Mouse (Mus musculus) kidney, embryonic 14.5 days (tissue): ENCODE data around the gene Zfp583. TPM values are rescaled to one million over a fixed set of nuclear protein-coding genes. Genes with fewer than 3 reads are reported as not detected.
A peak's percentile ranks its signal among the peaks of the same experiment; 100 is the strongest.
"Not testable (repeated sequence)": the region's sequence is repeated elsewhere in the genome, so short reads cannot be mapped to it uniquely, and the experiment has no call there.

Experiments
- ATAC-seq: fragments of 200-750 bp; cut with Nextera tagmentation; 2 replicates; pipeline ENCODE4 v1.8.0; 2017; ENCODE audit warnings: moderate number of reproducible peaks, mild to moderate bottlenecking, moderate TSS enrichment, moderate library complexity; ENCODE audit not compliant: low FRiP score, low TSS enrichment
- H3K27ac ChIP-seq: fragments of 300-500 bp; sonication (generic); 2 replicates; pipeline ENCODE4 v1.5.1; 2014; ENCODE audit warnings: low read depth, mild to moderate bottlenecking, low read length, moderate library complexity, mixed read lengths
- H3K27me3 ChIP-seq: fragments of 300-500 bp; sonication (generic); 2 replicates; pipeline ENCODE4 v1.6.1; 2014; ENCODE audit warnings: mild to moderate bottlenecking, low read length; ENCODE audit not compliant: control insufficient read depth, insufficient read depth
- H3K36me3 ChIP-seq: fragments of 300-500 bp; sonication (generic); 2 replicates; pipeline ENCODE4 v1.6.1; 2014; ENCODE audit warnings: low read length, mixed read lengths; ENCODE audit not compliant: control insufficient read depth, insufficient read depth
- H3K4me1 ChIP-seq: fragments of 300-500 bp; sonication (generic); 2 replicates; pipeline ENCODE4 v1.6.1; 2014; ENCODE audit warnings: low read length, mixed read lengths; ENCODE audit not compliant: control insufficient read depth, insufficient read depth
- H3K4me2 ChIP-seq: fragments of 300-500 bp; sonication (generic); replicated peaks from 2 replicates; pipeline ENCODE4 v1.6.1; 2014; ENCODE audit warnings: low read depth, mild to moderate bottlenecking, low read length
- H3K4me3 ChIP-seq: fragments of 300-500 bp; sonication (generic); 2 replicates; pipeline ENCODE4 v1.5.1; 2014; ENCODE audit warnings: mild to moderate bottlenecking, low read length
- H3K9ac ChIP-seq: fragments of 300-500 bp; sonication (generic); 2 replicates; pipeline ENCODE4 v1.6.1; 2014; ENCODE audit warnings: low read depth, mild to moderate bottlenecking, low read length, moderate library complexity
- H3K9me3 ChIP-seq: fragments of 300-500 bp; sonication (generic); 2 replicates; pipeline ENCODE4 v1.6.1; 2016; ENCODE audit warnings: low read length; ENCODE audit not compliant: control insufficient read depth
- WGBS: fragments of 180-500 bp; shearing (Covaris S2); extraction: QIAGEN DNeasy Blood & Tissue Kit; methylation state at CpG from one replicate; pipeline ENCODE4 v1.1.7; 2014; 5-methylcytosine and 5-hydroxymethylcytosine counted together
- polyA plus RNA-seq: library from polyadenylated mRNA; unstranded; fragments of >200 nt; fragmentation: Nextera tagmentation; extraction: Ambion mirVana; gene quantifications from 2 replicates; pipeline ENCODE4 v1.2.1, GENCODE M21; 2014

The Zfp583 gene
- polyA plus RNA-seq, result 4.1 and 5.5 TPM in 2 replicates

DNA sequence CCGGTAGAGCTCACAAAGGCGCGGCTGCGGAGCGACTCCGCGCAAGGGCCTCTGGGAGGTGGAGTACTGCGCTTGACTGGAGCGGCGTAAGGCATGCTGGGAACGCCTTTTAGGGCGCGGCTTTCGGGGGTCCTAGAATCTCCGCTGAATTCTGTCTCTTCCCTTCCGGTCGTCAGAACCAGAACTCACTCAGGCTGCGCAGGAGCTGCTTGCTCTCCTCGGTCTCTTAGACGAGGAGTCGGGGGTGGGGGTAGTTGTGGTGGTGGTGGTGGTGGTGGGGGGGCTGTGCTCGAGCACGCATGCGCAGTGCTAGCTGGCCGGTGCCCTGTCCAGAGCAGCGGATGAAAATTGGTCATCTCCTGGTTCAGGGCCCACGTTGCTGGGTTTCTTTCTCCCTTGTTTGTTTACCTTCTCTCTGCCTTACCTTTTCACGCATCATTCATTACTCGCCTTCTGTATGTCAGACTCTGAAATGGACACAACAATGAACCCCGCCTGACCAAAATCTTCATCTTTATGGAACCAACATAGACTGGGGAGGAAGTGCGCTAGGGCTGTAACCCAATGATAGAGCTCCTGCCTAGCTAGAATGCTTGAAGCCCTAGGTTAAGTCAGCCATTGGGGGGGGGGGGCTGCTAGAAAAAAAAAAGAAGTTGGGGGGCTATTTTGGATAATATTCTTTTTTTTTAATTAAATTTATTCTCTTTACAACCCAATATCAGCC lies at the start of gene Zfp583:
Zfp583 (minus strand) TSS at position 53 of the 724 bp plus-strand sequence.
- H3K9ac ChIP-seq, result peak within 1 kb of the TSS; percentile 81

DNA sequence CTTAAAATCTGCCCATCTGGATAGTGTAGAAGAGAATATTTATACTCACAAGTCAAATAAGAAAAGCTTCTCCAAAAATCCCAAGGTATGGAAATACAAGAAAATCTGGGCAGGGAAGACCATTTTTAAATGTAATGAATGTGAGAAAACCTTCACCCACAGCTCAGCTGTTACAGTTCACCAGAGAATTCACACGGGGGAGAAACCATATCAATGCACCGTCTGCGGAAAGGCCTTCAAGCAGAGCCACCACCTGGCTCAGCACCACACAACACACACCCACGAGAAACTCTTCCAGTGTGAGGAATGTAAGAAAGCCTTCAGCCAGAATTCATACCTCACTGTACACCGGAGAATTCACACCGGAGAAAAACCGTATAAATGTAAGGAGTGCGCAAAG lies 47.4 kb upstream of the Zfp583 start:
- no peak overlapping the region for H3K27ac ChIP-seq
- no peak overlapping the region for H3K9ac ChIP-seq
- no peaks in the 10 kb centered on the region for H3K27me3 ChIP-seq
- H3K9me3 ChIP-seq, result no peaks in the 10 kb centered on the region
- no peaks in the 10 kb centered on the region; the same call in 1 of the 2 replicates for H3K36me3 ChIP-seq
- H3K4me3 ChIP-seq, result no peak overlapping the region
- no peak overlapping the region for H3K4me2 ChIP-seq
- ATAC-seq, result no peak
- no peaks in the 10 kb centered on the region for H3K4me1 ChIP-seq
- 84% methylated on average over 8 of the region's 8 CpGs for WGBS

More for the DNA sequence above, at the start of gene Zfp583:
- no peaks in the 10 kb centered on the region for H3K27me3 ChIP-seq
- peak within 1 kb of the TSS; percentile 61 for H3K4me3 ChIP-seq
- WGBS, result 6% methylated on average over 30 of the region's 31 CpGs
- H3K36me3 ChIP-seq, result peaks cover 6% of the 10 kb centered on the region
- ATAC-seq, result peak; percentile 96
- H3K27ac ChIP-seq, result peak within 1 kb of the TSS; percentile 74
- peaks cover 8% of the 10 kb centered on the region; the same call in 1 of the 2 replicates for H3K4me1 ChIP-seq
- H3K4me2 ChIP-seq, result peak within 1 kb of the TSS; percentile 72
- H3K9me3 ChIP-seq, result no peaks in the 10 kb centered on the region

DNA sequence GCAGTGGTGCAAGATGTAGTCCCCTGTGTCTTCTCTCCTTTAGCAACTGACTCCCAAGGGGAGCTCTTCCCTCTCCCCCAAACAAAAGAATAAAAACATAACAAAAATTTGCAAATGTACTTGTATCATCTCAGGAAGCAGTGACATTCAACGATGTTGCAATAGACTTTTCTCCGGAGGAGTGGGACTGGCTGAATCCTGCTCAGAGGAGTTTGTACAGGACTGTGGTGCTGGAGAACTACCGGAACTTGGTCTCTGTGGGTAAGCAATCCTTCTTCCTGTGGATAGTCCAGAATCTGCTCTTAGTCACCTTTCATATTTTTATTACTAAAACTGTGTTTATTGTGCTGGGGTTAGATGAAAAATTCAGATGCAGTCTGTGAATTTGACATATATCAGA lies 41.9 kb upstream of the Zfp583 start:
- Histone ChIP-seq H3K9ac (no peak overlapping the region), H3K9me3 (no peaks in the 10 kb centered on the region), H3K4me3 (no peak overlapping the region), H3K4me2 (no peak overlapping the region), H3K4me1 (no peaks in the 10 kb centered on the region), H3K27me3 (no peaks in the 10 kb centered on the region), H3K27ac (no peak overlapping the region), H3K36me3 (no peaks in the 10 kb centered on the region)
- WGBS, result 89% methylated on average over 3 of the region's 3 CpGs
- ATAC-seq, result no peak

DNA sequence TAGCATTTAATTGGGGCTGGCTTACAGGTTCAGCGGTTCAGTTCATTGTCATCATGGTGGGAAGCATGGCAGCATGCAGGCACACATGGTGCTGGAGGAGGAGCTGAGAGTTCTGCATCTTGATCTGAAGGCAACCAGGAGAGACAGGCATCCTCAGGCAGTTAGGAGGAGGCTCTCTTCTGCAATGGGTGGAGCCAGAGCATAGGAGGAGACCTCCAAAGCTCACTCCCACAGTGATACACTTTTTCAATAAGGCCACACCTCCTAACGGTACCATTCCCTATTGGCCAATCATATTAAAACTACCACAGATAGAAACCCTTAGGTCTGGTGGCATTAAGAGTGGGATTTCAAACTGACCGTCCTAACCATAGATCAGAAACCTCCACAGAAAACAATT lies 38.4 kb upstream of the Zfp583 start:
- no peak overlapping the region for H3K27ac ChIP-seq
- no peaks in the 10 kb centered on the region for H3K9me3 ChIP-seq
- H3K9ac ChIP-seq, result no peak overlapping the region
- whole genome bisulfite sequencing, result 81% methylated on average over 3 of the region's 3 CpGs
- H3K36me3 ChIP-seq, result no peaks in the 10 kb centered on the region
- no peak overlapping the region for H3K4me3 ChIP-seq
- H3K27me3 ChIP-seq, result no peaks in the 10 kb centered on the region
- no peaks in the 10 kb centered on the region for H3K4me1 ChIP-seq
- no peak for ATAC-seq
- no peak overlapping the region for H3K4me2 ChIP-seq

DNA sequence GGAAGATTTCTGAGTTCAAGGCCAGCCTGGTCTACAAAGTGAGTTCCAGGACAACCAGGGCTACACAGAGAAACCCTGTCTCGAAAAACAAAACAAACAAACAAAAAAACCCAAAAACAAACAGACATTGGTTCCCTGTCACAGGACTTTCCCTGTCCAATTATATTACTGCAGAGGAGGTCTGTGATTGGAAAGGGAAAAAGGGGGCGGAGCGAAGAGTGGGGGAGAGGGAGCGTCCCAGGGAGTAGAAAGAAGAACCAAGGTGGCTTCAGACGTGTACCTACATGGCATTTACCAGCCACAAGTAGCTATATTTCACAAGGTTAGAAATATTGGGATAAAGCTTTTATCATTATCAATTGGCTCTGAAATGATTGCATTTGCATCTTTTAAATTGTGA lies 37.1 kb upstream of the Zfp583 start:
- not testable (repeated sequence) for H3K4me1 ChIP-seq, ATAC-seq, H3K36me3 ChIP-seq, H3K4me3 ChIP-seq, H3K27me3 ChIP-seq, H3K9ac ChIP-seq, H3K27ac ChIP-seq, H3K4me2 ChIP-seq, H3K9me3 ChIP-seq
- WGBS, result 85% methylated on average over 5 of the region's 5 CpGs

DNA sequence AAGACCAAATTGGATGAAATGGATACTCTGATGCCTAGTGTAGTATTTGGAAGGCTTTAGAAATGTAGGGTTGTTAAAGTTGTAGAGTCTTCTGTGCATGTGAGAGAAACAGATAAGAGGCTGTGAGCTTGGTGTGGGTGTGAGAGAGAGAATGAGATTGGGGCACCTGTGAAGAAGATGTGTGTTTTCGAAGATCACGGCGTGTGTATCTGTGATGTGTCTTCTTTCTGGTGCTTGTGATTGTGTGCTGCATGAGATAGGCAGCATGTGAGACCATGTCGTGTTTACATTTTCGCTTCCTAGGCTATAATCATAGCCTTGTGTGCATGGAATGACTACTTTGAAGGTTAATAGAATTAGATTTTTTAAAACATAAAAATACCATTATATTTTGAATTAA lies 36.1 kb upstream of the Zfp583 start:
- H3K27me3 ChIP-seq, result no peaks in the 10 kb centered on the region
- H3K4me2 ChIP-seq, result no peak overlapping the region
- no peaks in the 10 kb centered on the region for H3K9me3 ChIP-seq
- no peak overlapping the region for H3K9ac ChIP-seq
- WGBS, result 92% methylated on average over 5 of the region's 5 CpGs
- no peaks in the 10 kb centered on the region for H3K36me3 ChIP-seq
- no peak overlapping the region for H3K27ac ChIP-seq
- no peaks in the 10 kb centered on the region for H3K4me1 ChIP-seq
- no peak for ATAC-seq
- no peak overlapping the region for H3K4me3 ChIP-seq

DNA sequence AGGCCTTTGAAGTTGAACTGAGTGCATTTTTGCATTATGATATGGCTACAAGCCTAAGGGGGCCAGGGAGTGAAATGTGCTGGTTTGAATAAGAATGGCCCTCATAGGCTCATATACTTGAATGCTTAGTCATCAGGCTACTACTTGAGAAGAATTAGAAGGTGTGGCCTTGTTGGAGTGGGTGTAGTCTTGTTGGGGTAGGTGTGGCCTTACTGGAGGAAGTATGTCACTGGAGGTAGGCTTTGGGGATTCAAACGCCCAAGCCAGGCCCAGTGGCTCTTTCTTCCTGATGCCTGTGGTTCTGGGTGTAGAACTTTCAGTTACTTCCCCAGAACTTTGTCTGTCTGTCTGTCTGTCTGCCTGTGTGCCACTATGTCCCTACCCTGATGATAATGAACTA lies 33.7 kb upstream of the Zfp583 start:
- Histone ChIP-seq H3K27me3 (no peaks in the 10 kb centered on the region), H3K36me3 (no peaks in the 10 kb centered on the region), H3K9ac (no peak overlapping the region), H3K27ac (no peak overlapping the region), H3K9me3 (no peaks in the 10 kb centered on the region), H3K4me1 (no peaks in the 10 kb centered on the region), H3K4me3 (no peak overlapping the region), H3K4me2 (no peak overlapping the region)
- ATAC-seq, result no peak
- 78% methylated on average over 1 of the region's 1 CpGs for WGBS

DNA sequence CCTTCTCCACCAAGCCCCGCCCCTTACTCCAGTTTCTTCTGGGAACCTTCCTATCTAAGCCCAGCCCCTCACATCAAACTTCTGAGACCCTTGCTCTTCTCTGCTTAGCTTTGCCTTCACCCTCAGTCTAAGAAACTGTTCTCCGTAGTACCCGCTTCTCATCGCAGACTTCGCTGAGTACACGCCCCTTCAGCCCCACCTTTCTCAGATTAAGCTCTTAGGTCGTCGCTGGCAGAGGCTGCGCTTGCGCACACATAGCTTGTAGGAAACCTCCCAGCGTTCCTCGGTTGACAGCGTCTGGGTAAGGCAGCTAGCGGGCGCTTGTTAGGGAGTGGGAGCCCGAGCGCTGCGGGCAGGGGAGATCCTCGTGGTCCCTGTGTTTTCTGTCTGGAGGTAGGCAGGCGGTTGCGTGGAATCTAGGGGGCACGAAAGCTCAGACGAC lies 32.0 kb upstream of the Zfp583 start, which contains the start of gene Zfp78:
Zfp78 (plus strand) TSS at position 234 of the 442 bp plus-strand sequence.
- Histone ChIP-seq H3K4me1 (no peaks in the 10 kb centered on the region), H3K9ac (peak within 1 kb of the TSS; percentile 66), H3K36me3 (no peaks in the 10 kb centered on the region), H3K27ac (peak within 1 kb of the TSS; percentile 82; the same call in 1 of the 2 replicates), H3K9me3 (no peaks in the 10 kb centered on the region), H3K4me3 (peak within 1 kb of the TSS; percentile 54), H3K4me2 (peak within 1 kb of the TSS; percentile 68), H3K27me3 (no peaks in the 10 kb centered on the region)
- under 1% methylated on average over 23 of the region's 23 CpGs for WGBS
- peak; percentile 83 for ATAC-seq

DNA sequence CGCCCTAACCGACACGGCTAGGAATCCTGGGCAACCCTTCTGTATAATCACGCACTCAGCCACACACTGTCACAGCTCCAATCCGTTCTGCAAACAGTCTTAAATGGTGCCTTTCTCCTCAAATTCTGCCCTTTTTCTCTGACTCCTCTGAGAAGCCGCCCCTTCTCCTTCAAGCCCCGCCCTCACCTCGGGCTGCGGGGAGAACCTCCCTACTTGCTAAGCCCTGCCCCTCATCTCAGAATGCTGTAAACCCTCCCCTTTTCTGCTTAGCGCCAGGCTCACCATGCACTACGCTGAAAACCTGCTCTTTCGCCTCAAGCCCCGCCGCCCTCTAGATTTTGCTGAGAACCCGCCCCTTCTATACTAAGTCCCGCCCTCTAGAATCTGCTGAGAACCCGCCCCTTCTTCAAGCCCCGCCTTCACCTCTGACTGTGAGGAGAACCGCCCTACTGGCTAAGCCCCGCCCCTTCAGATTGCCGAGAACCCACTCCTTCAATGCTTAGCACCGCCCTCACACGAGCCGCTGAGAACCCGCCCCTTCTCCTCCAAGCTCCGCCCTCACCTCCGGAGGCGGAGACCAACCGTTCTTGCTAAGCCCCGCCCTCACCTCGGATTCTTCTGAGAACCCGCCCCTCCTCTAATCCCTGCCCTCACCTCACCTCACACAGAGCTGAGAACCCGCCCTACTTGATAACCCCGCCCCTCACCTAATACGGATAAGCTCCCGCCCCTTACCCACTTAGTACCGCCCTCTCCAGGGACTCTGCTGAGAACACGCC lies 31.4 kb upstream of the Zfp583 start:
- H3K27me3 ChIP-seq, result no peaks in the 10 kb centered on the region
- H3K4me2 ChIP-seq, result peak overlapping the region; percentile 68
- H3K36me3 ChIP-seq, result no peaks in the 10 kb centered on the region
- peak overlapping the region; percentile 54 for H3K4me3 ChIP-seq
- H3K4me1 ChIP-seq, result no peaks in the 10 kb centered on the region
- under 1% methylated on average over 38 of the region's 38 CpGs for WGBS
- peak overlapping the region; percentile 55 for H3K9ac ChIP-seq
- no peaks in the 10 kb centered on the region for H3K9me3 ChIP-seq
- peak; percentile 95 for ATAC-seq
- peak overlapping the region; percentile 82; the same call in 1 of the 2 replicates for H3K27ac ChIP-seq
